Mouse (Mus musculus): ENCODE data around the gene Tenm2. TPM values are rescaled to one million over a fixed set of nuclear protein-coding genes. Genes with fewer than 3 reads are reported as not detected.
A peak's percentile ranks its signal among the peaks of the same experiment; 100 is the strongest.

Gene Tenm2
- polyA plus RNA-seq, 1 experiment from 2014 or later = 1.2 TPM

DNA sequence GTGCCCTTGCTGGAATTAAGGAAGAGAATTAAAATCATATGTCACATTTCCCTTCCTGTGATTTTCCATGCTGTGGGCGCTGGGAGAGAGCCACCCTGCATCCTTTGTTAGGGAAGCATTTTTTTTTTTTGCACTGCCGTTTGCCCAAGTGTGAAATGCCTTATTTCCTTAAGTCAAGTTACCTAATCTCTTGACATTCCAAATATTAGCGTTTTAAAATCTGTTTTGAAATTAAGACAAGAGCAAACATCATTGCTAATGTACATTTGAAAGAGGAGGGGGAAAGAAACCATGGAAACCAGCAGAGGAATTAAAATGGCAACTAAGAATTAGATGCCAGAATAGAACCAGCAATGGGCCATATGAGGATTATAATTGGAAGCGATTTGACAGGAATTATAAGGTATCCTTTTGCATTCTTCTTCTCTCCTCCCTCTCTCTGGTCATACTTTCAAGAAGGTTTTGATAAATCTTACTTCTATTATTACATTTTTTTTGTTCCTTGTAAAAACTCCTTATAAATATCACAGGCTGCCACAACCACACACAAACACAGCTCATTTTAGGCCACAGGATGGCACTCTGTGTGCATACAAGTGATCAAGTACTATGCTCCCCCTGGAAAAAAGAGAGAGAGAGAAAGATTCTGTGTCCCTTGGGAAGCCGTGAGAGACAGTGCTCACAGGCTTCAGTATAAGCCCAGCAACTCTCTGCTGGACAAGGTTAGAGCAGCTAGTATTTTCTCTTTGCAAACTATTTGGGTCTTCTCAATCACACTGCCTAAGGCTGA is 246.8 kb downstream of the Tenm2 start:
- 33% methylated on average over 5 of the region's 5 CpGs for WGBS
- H3K4me2 ChIP-seq = 0 out of 2 replicates have a peak overlapping the region, but pooled peaks have one; percentile 31
- H3K4me1 ChIP-seq = peaks cover 5% of the 10 kb centered on the region; the same call in 1 of the 2 replicates
- no peaks in the 10 kb centered on the region for H3K27me3 ChIP-seq (replicated peaks)
- ATAC-seq (ENCODE audit: extremely low read depth, insufficient number of reproducible peaks, low FRiP score, low TSS enrichment) = no peak
- H3K36me3 ChIP-seq = no peaks in the 10 kb centered on the region
- no peak overlapping the region for H3K4me3 ChIP-seq
- no peak overlapping the region for H3K9ac ChIP-seq
- no peaks in the 10 kb centered on the region for H3K9me3 ChIP-seq
- no peak overlapping the region for H3K27ac ChIP-seq (replicated peaks)

DNA sequence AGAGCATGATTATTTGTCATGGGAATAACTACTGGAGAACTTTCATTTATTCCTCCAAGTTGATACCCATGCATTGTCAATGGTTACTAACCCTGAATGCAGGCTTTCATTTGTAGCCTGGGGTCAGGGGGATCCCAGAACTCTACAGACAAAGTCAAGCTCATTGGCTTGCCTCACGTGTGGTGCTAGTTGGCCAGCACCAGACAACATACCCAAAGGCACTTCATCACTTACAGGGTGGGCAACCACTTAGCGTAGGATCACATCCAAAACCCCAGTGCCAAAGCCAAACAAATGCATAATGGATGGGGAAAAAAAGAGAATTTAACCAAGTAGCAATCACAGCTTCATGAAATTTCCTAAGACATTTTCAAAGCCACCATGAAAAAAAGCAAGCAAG is 261.6 kb downstream of the Tenm2 start:
- WGBS = 70% methylated on average over 2 of the region's 2 CpGs
- no peaks in the 10 kb centered on the region for H3K27me3 ChIP-seq (replicated peaks)
- H3K27ac ChIP-seq (replicated peaks) = no peak overlapping the region
- no peak overlapping the region for H3K4me2 ChIP-seq
- no peaks in the 10 kb centered on the region for H3K4me1 ChIP-seq
- H3K9me3 ChIP-seq = no peaks in the 10 kb centered on the region
- no peak for ATAC-seq (ENCODE audit: extremely low read depth, insufficient number of reproducible peaks, low FRiP score, low TSS enrichment)
- H3K36me3 ChIP-seq = no peaks in the 10 kb centered on the region
- no peak overlapping the region for H3K4me3 ChIP-seq
- H3K9ac ChIP-seq = no peak overlapping the region

GRCm38 (mm10) chr11:36958102-36958501 is 277.7 kb downstream of the Tenm2 start:
- Histone ChIP-seq H3K27ac (replicated peaks) (no peak overlapping the region), H3K27me3 (replicated peaks) (no peaks in the 10 kb centered on the region), H3K36me3 (no peaks in the 10 kb centered on the region), H3K9me3 (no peaks in the 10 kb centered on the region), H3K4me2 (no peak overlapping the region), H3K4me1 (no peaks in the 10 kb centered on the region), H3K9ac (no peak overlapping the region), H3K4me3 (no peak overlapping the region)
- ATAC-seq (ENCODE audit: extremely low read depth, insufficient number of reproducible peaks, low FRiP score, low TSS enrichment) = no peak
- 78% methylated on average over 5 of the region's 5 CpGs for WGBS

DNA sequence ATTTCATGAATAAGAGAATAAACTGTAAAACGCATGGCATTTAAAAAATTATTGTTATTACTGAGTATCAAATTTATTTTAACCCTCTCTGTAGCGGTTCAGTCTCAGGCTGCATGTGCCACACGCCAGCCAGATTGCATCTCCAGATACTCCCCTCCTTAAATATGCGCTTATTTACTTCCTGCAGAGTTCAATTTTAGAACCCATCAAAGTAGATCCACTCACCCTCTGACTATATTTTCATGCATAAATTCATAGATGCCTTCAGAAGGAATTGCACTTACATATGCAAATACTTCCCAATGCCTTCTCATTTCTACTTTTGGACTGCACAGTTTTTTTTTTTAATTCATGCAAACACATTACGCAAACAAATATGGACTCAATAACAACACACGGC is 294.3 kb downstream of the Tenm2 start:
- Histone ChIP-seq H3K9ac (no peak overlapping the region), H3K36me3 (no peaks in the 10 kb centered on the region), H3K4me2 (no peak overlapping the region), H3K4me1 (no peaks in the 10 kb centered on the region), H3K4me3 (no peak overlapping the region), H3K27ac (replicated peaks) (no peak overlapping the region), H3K27me3 (replicated peaks) (no peaks in the 10 kb centered on the region), H3K9me3 (no peaks in the 10 kb centered on the region)
- ATAC-seq (ENCODE audit: extremely low read depth, insufficient number of reproducible peaks, low FRiP score, low TSS enrichment) = no peak
- 91% methylated on average over 6 of the region's 6 CpGs for WGBS

DNA sequence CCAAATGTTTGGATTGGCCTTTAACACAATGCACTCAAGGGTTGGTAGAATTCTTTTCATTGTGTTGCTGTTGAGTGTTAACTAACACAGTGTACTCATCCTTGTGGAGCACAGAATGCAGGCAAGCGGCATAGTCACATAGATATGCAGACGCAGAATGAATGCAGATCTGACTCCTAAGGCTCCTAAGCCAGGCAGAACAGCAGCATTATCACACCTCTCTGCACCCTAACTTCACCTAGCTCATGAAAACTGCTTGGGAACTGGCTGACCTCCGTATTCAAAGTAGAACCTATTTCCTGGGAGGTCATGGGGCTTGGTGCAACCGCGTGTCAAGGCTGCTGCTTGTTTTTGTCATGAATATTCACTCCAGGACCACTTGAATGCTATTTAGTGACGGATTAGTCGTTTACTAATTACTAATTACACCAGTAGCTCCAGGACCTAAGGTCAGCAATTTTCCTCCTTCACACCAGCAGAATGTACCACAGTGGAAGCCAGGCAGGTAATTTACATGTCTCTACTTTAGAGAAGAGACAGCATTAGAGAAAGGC is 295.1 kb downstream of the Tenm2 start:
- Histone ChIP-seq H3K27ac (replicated peaks) (no peak overlapping the region), H3K4me2 (no peak overlapping the region), H3K4me3 (no peak overlapping the region), H3K4me1 (no peaks in the 10 kb centered on the region), H3K36me3 (no peaks in the 10 kb centered on the region), H3K27me3 (replicated peaks) (no peaks in the 10 kb centered on the region), H3K9ac (no peak overlapping the region), H3K9me3 (no peaks in the 10 kb centered on the region)
- 44% methylated on average over 7 of the region's 7 CpGs for WGBS
- no peak for ATAC-seq (ENCODE audit: extremely low read depth, insufficient number of reproducible peaks, low FRiP score, low TSS enrichment)

- H3K36me3 ChIP-seq = no peaks in the 10 kb centered on the region
- H3K4me3 ChIP-seq = no peak overlapping the region
- H3K27me3 ChIP-seq (replicated peaks) = no peaks in the 10 kb centered on the region
- no peak overlapping the region for H3K9ac ChIP-seq
- H3K4me2 ChIP-seq = no peak overlapping the region
- H3K4me1 ChIP-seq = no peaks in the 10 kb centered on the region
- no peak for ATAC-seq (ENCODE audit: extremely low read depth, insufficient number of reproducible peaks, low FRiP score, low TSS enrichment)
- WGBS = 77% methylated on average over 5 of the region's 5 CpGs
- H3K27ac ChIP-seq (replicated peaks) = no peak overlapping the region
- H3K9me3 ChIP-seq = no peaks in the 10 kb centered on the region
Measured at GRCm38 (mm10) chr11:36929817-36930216, 305.9 kb downstream of the Tenm2 start.

DNA sequence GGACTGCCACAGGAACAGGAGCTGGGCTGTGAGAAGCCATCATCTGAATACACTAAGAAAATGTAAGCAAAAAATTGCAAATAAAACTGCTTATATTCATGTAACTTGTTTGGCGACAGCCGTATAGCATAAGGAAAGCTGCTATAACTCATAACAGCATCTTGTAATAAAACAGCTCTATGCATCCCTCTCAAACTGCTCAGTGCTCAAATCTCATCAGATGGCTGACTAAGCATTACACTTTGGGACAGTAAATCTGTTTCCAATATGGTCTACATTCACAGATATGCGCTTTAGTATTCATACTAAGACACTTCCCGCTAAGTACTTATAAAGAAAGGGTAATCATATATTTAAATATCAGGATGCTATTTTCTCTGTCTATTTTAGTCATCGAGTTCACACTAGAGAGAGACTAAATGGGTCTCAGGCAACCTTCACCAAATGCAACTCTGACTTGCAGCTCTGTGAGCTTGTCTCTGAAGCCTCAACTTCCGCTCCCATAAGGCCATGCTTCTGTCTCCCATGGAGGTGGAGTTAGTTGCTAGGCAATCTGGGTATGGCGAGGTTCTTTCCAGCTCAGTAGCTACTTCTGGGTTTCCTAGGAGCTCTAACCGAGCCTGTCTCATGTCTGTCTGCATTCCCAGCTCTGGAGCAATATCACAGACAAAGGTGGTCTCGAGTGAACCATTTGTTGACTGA is 308.9 kb downstream of the Tenm2 start:
- Histone ChIP-seq H3K27me3 (replicated peaks) (no peaks in the 10 kb centered on the region), H3K4me3 (no peak overlapping the region), H3K9ac (no peak overlapping the region), H3K27ac (replicated peaks) (no peak overlapping the region), H3K4me1 (no peaks in the 10 kb centered on the region), H3K36me3 (no peaks in the 10 kb centered on the region), H3K9me3 (no peaks in the 10 kb centered on the region), H3K4me2 (no peak overlapping the region)
- WGBS = 77% methylated on average over 9 of the region's 9 CpGs
- ATAC-seq (ENCODE audit: extremely low read depth, insufficient number of reproducible peaks, low FRiP score, low TSS enrichment) = no peak

DNA sequence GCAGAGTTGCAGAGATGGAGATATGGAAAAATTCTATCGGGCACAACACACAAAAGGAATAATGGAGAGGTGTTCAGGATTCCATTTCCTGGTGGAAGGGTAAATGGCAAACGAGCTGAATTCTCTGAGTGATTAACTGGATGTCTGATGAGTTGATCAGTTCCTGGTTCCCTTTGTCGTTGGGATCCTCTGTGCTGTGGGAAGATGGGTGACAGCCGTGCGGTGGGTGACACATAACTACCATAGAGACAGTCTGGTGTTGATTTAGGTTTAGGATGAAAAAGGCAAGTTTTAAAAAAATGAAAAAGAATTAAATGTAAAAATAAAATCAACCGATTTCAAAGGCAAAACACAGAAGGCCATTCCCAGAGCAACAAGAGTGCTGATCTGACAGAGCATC is 316.5 kb downstream of the Tenm2 start:
- no peak overlapping the region for H3K4me3 ChIP-seq
- H3K4me2 ChIP-seq = no peak overlapping the region

GRCm38 (mm10) chr11:36911406-36911805 is 324.4 kb downstream of the Tenm2 start:
- H3K4me2 ChIP-seq = no peak overlapping the region
- ATAC-seq (ENCODE audit: extremely low read depth, insufficient number of reproducible peaks, low FRiP score, low TSS enrichment) = no peak
- no peaks in the 10 kb centered on the region for H3K4me1 ChIP-seq
- no peak overlapping the region for H3K9ac ChIP-seq
- no peaks in the 10 kb centered on the region for H3K36me3 ChIP-seq
- no peak overlapping the region for H3K27ac ChIP-seq (replicated peaks)
- H3K9me3 ChIP-seq = no peaks in the 10 kb centered on the region
- H3K4me3 ChIP-seq = no peak overlapping the region
- 68% methylated on average over 4 of the region's 4 CpGs for WGBS
- H3K27me3 ChIP-seq (replicated peaks) = no peaks in the 10 kb centered on the region

More for the DNA sequence above, 316.5 kb downstream of the Tenm2 start:
- H3K4me1 ChIP-seq = no peaks in the 10 kb centered on the region
- no peak overlapping the region for H3K27ac ChIP-seq (replicated peaks)
- H3K36me3 ChIP-seq = no peaks in the 10 kb centered on the region
- no peaks in the 10 kb centered on the region for H3K9me3 ChIP-seq
- no peaks in the 10 kb centered on the region for H3K27me3 ChIP-seq (replicated peaks)
- no peak overlapping the region for H3K9ac ChIP-seq
- 72% methylated on average over 6 of the region's 6 CpGs for WGBS
- no peak for ATAC-seq (ENCODE audit: extremely low read depth, insufficient number of reproducible peaks, low FRiP score, low TSS enrichment)

DNA sequence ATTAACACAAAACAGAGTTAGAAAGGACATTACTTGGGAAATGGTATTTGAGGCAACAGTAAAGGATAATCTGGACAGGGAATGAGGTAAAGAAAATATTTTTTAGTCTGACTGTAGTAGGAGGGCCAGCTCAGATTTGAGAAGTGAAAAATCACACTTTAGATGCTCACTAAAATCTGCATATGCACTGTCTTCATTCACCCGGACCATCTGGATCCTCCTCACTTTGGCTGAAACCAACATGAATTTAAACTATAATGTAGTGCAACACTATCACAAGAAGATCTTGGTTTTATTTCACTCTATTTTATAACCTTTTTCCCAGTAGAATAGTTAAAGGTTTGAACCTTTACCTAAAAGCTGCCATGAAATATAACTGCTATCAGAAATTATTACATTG is 326.7 kb downstream of the Tenm2 start:
- no peak overlapping the region for H3K27ac ChIP-seq (replicated peaks)
- no peak for ATAC-seq (ENCODE audit: extremely low read depth, insufficient number of reproducible peaks, low FRiP score, low TSS enrichment)
- no peaks in the 10 kb centered on the region for H3K36me3 ChIP-seq
- no peak overlapping the region for H3K4me2 ChIP-seq
- no peaks in the 10 kb centered on the region for H3K27me3 ChIP-seq (replicated peaks)
- H3K4me3 ChIP-seq = no peak overlapping the region
- H3K9ac ChIP-seq = no peak overlapping the region
- no peaks in the 10 kb centered on the region for H3K9me3 ChIP-seq
- no peaks in the 10 kb centered on the region for H3K4me1 ChIP-seq
- 73% methylated on average over 1 of the region's 1 CpGs for WGBS

- H3K27me3 ChIP-seq (replicated peaks) = no peaks in the 10 kb centered on the region
- WGBS = 42% methylated on average over 2 of the region's 2 CpGs
- H3K4me3 ChIP-seq = no peak overlapping the region
- no peak overlapping the region for H3K9ac ChIP-seq
- H3K27ac ChIP-seq (replicated peaks) = no peak overlapping the region
- no peaks in the 10 kb centered on the region for H3K36me3 ChIP-seq
- ATAC-seq (ENCODE audit: extremely low read depth, insufficient number of reproducible peaks, low FRiP score, low TSS enrichment) = no peak
- H3K4me1 ChIP-seq = no peaks in the 10 kb centered on the region
- no peak overlapping the region for H3K4me2 ChIP-seq
- peaks cover 3% of the 10 kb centered on the region; the same call in 1 of the 2 replicates for H3K9me3 ChIP-seq
Measured at GRCm38 (mm10) chr11:36902302-36902701, 333.5 kb downstream of the Tenm2 start.
